Mouse (Mus musculus): ENCODE results near the gene Fam163a. TPM values are rescaled to one million over a fixed set of nuclear protein-coding genes. Genes with fewer than 3 reads are reported as not detected.
A peak's percentile ranks its signal among the peaks of the same experiment; 100 is the strongest.
"Not testable (repeated sequence)": the region's sequence is repeated elsewhere in the genome, so short reads cannot be mapped to it uniquely, and the experiment has no call there.

Gene Fam163a
- polyA plus RNA-seq, 1 experiment from 2014 or later = 5.7 TPM

- Histone ChIP-seq H3K27ac (ENCODE audit: low read length) (no peak overlapping the region), H3K4me1 (ENCODE audit: control insufficient read depth, insufficient read depth, low read length) (peaks cover 20% of the 10 kb centered on the region), H3K36me3 (ENCODE audit: control insufficient read depth, insufficient read depth, low read length) (peaks cover 5% of the 10 kb centered on the region), H3K27me3 (ENCODE audit: control insufficient read depth, insufficient read depth, low read depth, low read length) (no peaks in the 10 kb centered on the region), H3K4me3 (ENCODE audit: low read depth, low read length) (no peak overlapping the region), H3K9ac (ENCODE audit: low read depth, low read length) (no peak overlapping the region), H3K9me3 (replicated peaks; ENCODE audit: control insufficient read depth, low read length, poor library complexity, severe bottlenecking) (no peaks in the 10 kb centered on the region), H3K4me2 (ENCODE audit: low read length) (no peak overlapping the region)
- 75% methylated on average over 3 of the region's 3 CpGs for WGBS
- no peak for ATAC-seq
Measured at GRCm38 (mm10) chr1:156046688-156047087, 158.1 kb downstream of the Fam163a start.

- WGBS = 92% methylated on average over 5 of the region's 5 CpGs
Measured at GRCm38 (mm10) chr1:156044211-156044611, 160.6 kb downstream of the Fam163a start.

GRCm38 (mm10) chr1:156043027-156043426 is 161.8 kb downstream of the Fam163a start:
- H3K4me1 ChIP-seq (ENCODE audit: control insufficient read depth, insufficient read depth, low read length) = peaks cover 25% of the 10 kb centered on the region
- no peak overlapping the region for H3K9ac ChIP-seq (ENCODE audit: low read depth, low read length)
- no peak overlapping the region for H3K27ac ChIP-seq (ENCODE audit: low read length)
- no peak for ATAC-seq
- H3K27me3 ChIP-seq (ENCODE audit: control insufficient read depth, insufficient read depth, low read depth, low read length) = no peaks in the 10 kb centered on the region
- no peak overlapping the region for H3K4me3 ChIP-seq (ENCODE audit: low read depth, low read length)
- no peak overlapping the region for H3K4me2 ChIP-seq (ENCODE audit: low read length)
- no peaks in the 10 kb centered on the region for H3K9me3 ChIP-seq (replicated peaks; ENCODE audit: control insufficient read depth, low read length, poor library complexity, severe bottlenecking)
- whole genome bisulfite sequencing = 15% methylated on average over 4 of the region's 4 CpGs
- H3K36me3 ChIP-seq (ENCODE audit: control insufficient read depth, insufficient read depth, low read length) = no peaks in the 10 kb centered on the region

More at GRCm38 (mm10) chr1:156044211-156044611, 160.6 kb downstream of the Fam163a start:
- H3K9ac ChIP-seq (ENCODE audit: low read depth, low read length) = no peak overlapping the region
- peaks cover 25% of the 10 kb centered on the region for H3K4me1 ChIP-seq (ENCODE audit: control insufficient read depth, insufficient read depth, low read length)
- H3K9me3 ChIP-seq (replicated peaks; ENCODE audit: control insufficient read depth, low read length, poor library complexity, severe bottlenecking) = no peaks in the 10 kb centered on the region
- no peak overlapping the region for H3K27ac ChIP-seq (ENCODE audit: low read length)
- H3K27me3 ChIP-seq (ENCODE audit: control insufficient read depth, insufficient read depth, low read depth, low read length) = no peaks in the 10 kb centered on the region
- no peak for ATAC-seq
- no peak overlapping the region for H3K4me3 ChIP-seq (ENCODE audit: low read depth, low read length)
- H3K36me3 ChIP-seq (ENCODE audit: control insufficient read depth, insufficient read depth, low read length) = no peaks in the 10 kb centered on the region
- H3K4me2 ChIP-seq (ENCODE audit: low read length) = no peak overlapping the region

- Histone ChIP-seq H3K4me3 (ENCODE audit: low read depth, low read length) (no peak overlapping the region), H3K9ac (ENCODE audit: low read depth, low read length) (no peak overlapping the region), H3K36me3 (ENCODE audit: control insufficient read depth, insufficient read depth, low read length) (no peaks in the 10 kb centered on the region), H3K27ac (ENCODE audit: low read length) (no peak overlapping the region), H3K27me3 (ENCODE audit: control insufficient read depth, insufficient read depth, low read depth, low read length) (no peaks in the 10 kb centered on the region), H3K9me3 (replicated peaks; ENCODE audit: control insufficient read depth, low read length, poor library complexity, severe bottlenecking) (no peaks in the 10 kb centered on the region), H3K4me2 (ENCODE audit: low read length) (no peak overlapping the region; the same call in 1 of the 2 replicates), H3K4me1 (ENCODE audit: control insufficient read depth, insufficient read depth, low read length) (peaks cover 25% of the 10 kb centered on the region)
- no peak for ATAC-seq
- WGBS = 87% methylated on average over 5 of the region's 5 CpGs
Measured at GRCm38 (mm10) chr1:156042481-156042880, 162.3 kb downstream of the Fam163a start.

- H3K36me3 ChIP-seq (ENCODE audit: control insufficient read depth, insufficient read depth, low read length) = no peaks in the 10 kb centered on the region
- H3K4me2 ChIP-seq (ENCODE audit: low read length) = peak overlapping the region; percentile 64
- no peak for ATAC-seq
- peak overlapping the region; percentile 21 for H3K4me3 ChIP-seq (ENCODE audit: low read depth, low read length)
- no peaks in the 10 kb centered on the region for H3K9me3 ChIP-seq (replicated peaks; ENCODE audit: control insufficient read depth, low read length, poor library complexity, severe bottlenecking)
- peaks cover 28% of the 10 kb centered on the region for H3K4me1 ChIP-seq (ENCODE audit: control insufficient read depth, insufficient read depth, low read length)
- WGBS = 53% methylated on average over 7 of the region's 7 CpGs
- H3K9ac ChIP-seq (ENCODE audit: low read depth, low read length) = no peak overlapping the region
- H3K27ac ChIP-seq (ENCODE audit: low read length) = no peak overlapping the region
- H3K27me3 ChIP-seq (ENCODE audit: control insufficient read depth, insufficient read depth, low read depth, low read length) = no peaks in the 10 kb centered on the region
Measured at GRCm38 (mm10) chr1:156041451-156042241, 163.2 kb downstream of the Fam163a start.

GRCm38 (mm10) chr1:156040731-156041401 is 164.0 kb downstream of the Fam163a start:
- Histone ChIP-seq H3K4me2 (ENCODE audit: low read length) (peak overlapping the region; percentile 57), H3K36me3 (ENCODE audit: control insufficient read depth, insufficient read depth, low read length) (no peaks in the 10 kb centered on the region), H3K27ac (ENCODE audit: low read length) (no peak overlapping the region), H3K9me3 (replicated peaks; ENCODE audit: control insufficient read depth, low read length, poor library complexity, severe bottlenecking) (no peaks in the 10 kb centered on the region), H3K4me3 (ENCODE audit: low read depth, low read length) (peak overlapping the region; percentile 64), H3K9ac (ENCODE audit: low read depth, low read length) (peak overlapping the region; percentile 42), H3K4me1 (ENCODE audit: control insufficient read depth, insufficient read depth, low read length) (peaks cover 28% of the 10 kb centered on the region), H3K27me3 (ENCODE audit: control insufficient read depth, insufficient read depth, low read depth, low read length) (no peaks in the 10 kb centered on the region)
- WGBS = 2% methylated on average over 22 of the region's 22 CpGs
- ATAC-seq = peak; percentile 79

- H3K4me2 ChIP-seq (ENCODE audit: low read length); H3K4me3 ChIP-seq (ENCODE audit: low read depth, low read length); H3K27ac ChIP-seq (ENCODE audit: low read length); H3K9me3 ChIP-seq (replicated peaks; ENCODE audit: control insufficient read depth, low read length, poor library complexity, severe bottlenecking); H3K9ac ChIP-seq (ENCODE audit: low read depth, low read length); H3K27me3 ChIP-seq (ENCODE audit: control insufficient read depth, insufficient read depth, low read depth, low read length); ATAC-seq; H3K36me3 ChIP-seq (ENCODE audit: control insufficient read depth, insufficient read depth, low read length): not testable (repeated sequence)
- whole genome bisulfite sequencing = 67% methylated on average over 7 of the region's 7 CpGs
- peaks cover 28% of the 10 kb centered on the region for H3K4me1 ChIP-seq (ENCODE audit: control insufficient read depth, insufficient read depth, low read length)
Measured at GRCm38 (mm10) chr1:156039989-156040388, 164.8 kb downstream of the Fam163a start.

GRCm38 (mm10) chr1:156037144-156037583 is 167.7 kb downstream of the Fam163a start:
- Histone ChIP-seq H3K9me3 (replicated peaks; ENCODE audit: control insufficient read depth, low read length, poor library complexity, severe bottlenecking) (no peaks in the 10 kb centered on the region), H3K27ac (ENCODE audit: low read length) (no peak overlapping the region), H3K36me3 (ENCODE audit: control insufficient read depth, insufficient read depth, low read length) (peaks cover 8% of the 10 kb centered on the region; the same call in 1 of the 2 replicates), H3K27me3 (ENCODE audit: control insufficient read depth, insufficient read depth, low read depth, low read length) (no peaks in the 10 kb centered on the region), H3K9ac (ENCODE audit: low read depth, low read length) (no peak overlapping the region), H3K4me1 (ENCODE audit: control insufficient read depth, insufficient read depth, low read length) (peaks cover 21% of the 10 kb centered on the region), H3K4me2 (ENCODE audit: low read length) (no peak overlapping the region), H3K4me3 (ENCODE audit: low read depth, low read length) (no peak overlapping the region)
- 61% methylated on average over 5 of the region's 5 CpGs for WGBS
- ATAC-seq = no peak

All from midbrain, embryonic 16.5 days (tissue).